Mouse (Mus musculus): ENCODE measurements around the gene Emcn. TPM values are rescaled to one million over a fixed set of nuclear protein-coding genes. Genes with fewer than 3 reads are reported as not detected.

Gene Emcn
- polyA plus RNA-seq (2016; fragmentation: Nextera tagmentation; extraction: Ambion mirVana), result 20.7 and 25.0 TPM in 2 replicates

- no peaks in the 10 kb centered on the region for H3K36me3 ChIP-seq
- H3K27me3 ChIP-seq (ENCODE audit: insufficient read depth, poor library complexity, severe bottlenecking), result no peaks in the 10 kb centered on the region
- no peak for DNase-seq (ENCODE audit: low spot score)
- H3K9me3 ChIP-seq, result no peaks in the 10 kb centered on the region
- H3K27ac ChIP-seq, result peak within 1 kb of the TSS; percentile 56; the same call in 1 of the 2 replicates
- no peak within 1 kb of the TSS for H3K4me3 ChIP-seq
- 57% methylated on average over 8 of the region's 8 CpGs for WGBS
- no peaks in the 10 kb centered on the region for H3K4me1 ChIP-seq (replicated peaks)
Observed at GRCm38 (mm10) chr3:137340938-137341337, at the start of gene Emcn. Emcn (plus strand) TSS chr3:137341067.

GRCm38 (mm10) chr3:137293174-137293591 lies 47.7 kb upstream of the Emcn start:
- Histone ChIP-seq H3K27me3 (ENCODE audit: insufficient read depth, poor library complexity, severe bottlenecking) (no peaks in the 10 kb centered on the region), H3K4me3 (no peak overlapping the region), H3K27ac (no peak overlapping the region), H3K36me3 (no peaks in the 10 kb centered on the region), H3K4me1 (replicated peaks) (no peaks in the 10 kb centered on the region), H3K9me3 (no peaks in the 10 kb centered on the region)
- 80% methylated on average over 6 of the region's 6 CpGs for whole genome bisulfite sequencing
- DNase-seq (ENCODE audit: low spot score), result no peak

DNA sequence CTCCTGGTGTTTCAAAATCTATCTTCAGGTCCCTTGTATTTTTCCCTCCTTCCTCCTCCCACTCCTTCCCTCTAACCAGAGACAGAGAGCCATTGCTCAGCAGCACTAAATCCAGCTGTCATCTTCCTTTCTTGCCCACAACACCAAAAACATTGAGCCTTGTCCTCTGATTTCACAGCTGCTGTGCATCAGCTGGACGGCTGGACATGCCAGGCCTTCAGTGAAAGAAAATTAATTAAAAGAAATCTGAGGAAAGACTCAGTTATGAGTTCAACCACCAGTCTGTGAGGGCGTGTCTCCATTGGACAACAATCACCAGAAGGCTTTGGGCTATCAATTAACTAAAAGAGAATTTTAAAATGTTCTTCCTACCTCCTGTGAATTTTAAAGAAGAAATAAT lies 42.6 kb upstream of the Emcn start:
- H3K36me3 ChIP-seq, result no peaks in the 10 kb centered on the region
- no peaks in the 10 kb centered on the region for H3K27me3 ChIP-seq (ENCODE audit: insufficient read depth, poor library complexity, severe bottlenecking)
- no peak overlapping the region for H3K27ac ChIP-seq
- no peaks in the 10 kb centered on the region for H3K9me3 ChIP-seq
- WGBS, result 60% methylated on average over 2 of the region's 2 CpGs
- no peaks in the 10 kb centered on the region for H3K4me1 ChIP-seq (replicated peaks)
- no peak overlapping the region for H3K4me3 ChIP-seq
- no peak for DNase-seq (ENCODE audit: low spot score)

GRCm38 (mm10) chr3:137300210-137300609 lies 40.7 kb upstream of the Emcn start:
- Histone ChIP-seq H3K27me3 (ENCODE audit: insufficient read depth, poor library complexity, severe bottlenecking) (no peaks in the 10 kb centered on the region), H3K4me3 (no peak overlapping the region), H3K36me3 (no peaks in the 10 kb centered on the region), H3K4me1 (replicated peaks) (no peaks in the 10 kb centered on the region), H3K9me3 (no peaks in the 10 kb centered on the region), H3K27ac (no peak overlapping the region)
- 89% methylated on average over 3 of the region's 3 CpGs for WGBS
- no peak for DNase-seq (ENCODE audit: low spot score)

GRCm38 (mm10) chr3:137301195-137301594 lies 39.7 kb upstream of the Emcn start:
- no peaks in the 10 kb centered on the region for H3K27me3 ChIP-seq (ENCODE audit: insufficient read depth, poor library complexity, severe bottlenecking)
- no peaks in the 10 kb centered on the region for H3K36me3 ChIP-seq
- H3K4me3 ChIP-seq, result no peak overlapping the region
- H3K4me1 ChIP-seq (replicated peaks), result no peaks in the 10 kb centered on the region
- DNase-seq (ENCODE audit: low spot score), result no peak
- H3K9me3 ChIP-seq, result no peaks in the 10 kb centered on the region
- no peak overlapping the region for H3K27ac ChIP-seq

- no peak for DNase-seq (ENCODE audit: low spot score)
- Histone ChIP-seq H3K9me3 (no peaks in the 10 kb centered on the region), H3K36me3 (no peaks in the 10 kb centered on the region), H3K4me3 (no peak overlapping the region), H3K27me3 (ENCODE audit: insufficient read depth, poor library complexity, severe bottlenecking) (no peaks in the 10 kb centered on the region), H3K27ac (no peak overlapping the region), H3K4me1 (replicated peaks) (no peaks in the 10 kb centered on the region)
- 75% methylated on average over 4 of the region's 4 CpGs for WGBS
Observed at GRCm38 (mm10) chr3:137302804-137303203, 38.1 kb upstream of the Emcn start.

GRCm38 (mm10) chr3:137309959-137310358 lies 30.9 kb upstream of the Emcn start:
- Histone ChIP-seq H3K27me3 (ENCODE audit: insufficient read depth, poor library complexity, severe bottlenecking) (no peaks in the 10 kb centered on the region), H3K27ac (no peak overlapping the region), H3K36me3 (no peaks in the 10 kb centered on the region), H3K9me3 (no peaks in the 10 kb centered on the region), H3K4me1 (replicated peaks) (no peaks in the 10 kb centered on the region), H3K4me3 (no peak overlapping the region)
- DNase-seq (ENCODE audit: low spot score), result no peak

DNA sequence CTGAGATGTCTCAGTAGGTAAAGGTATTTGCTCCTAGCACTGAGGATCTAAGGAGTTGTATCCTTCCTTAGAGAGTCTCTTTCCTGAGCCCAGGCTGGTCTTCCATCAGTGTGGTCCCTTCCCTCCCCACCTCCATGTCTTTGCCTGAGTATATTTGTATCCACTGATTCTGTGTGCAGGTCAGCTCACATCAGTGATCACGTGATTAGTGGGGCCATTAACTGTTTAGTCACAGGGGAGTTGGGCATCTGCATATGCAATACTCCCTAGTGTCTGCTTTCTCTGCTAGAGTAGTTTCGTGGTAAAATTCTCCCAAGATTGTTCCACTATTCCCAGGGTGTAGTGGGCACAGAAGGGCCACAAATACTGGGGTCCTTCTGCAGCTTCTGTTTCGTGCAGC lies 28.3 kb upstream of the Emcn start:
- H3K9me3 ChIP-seq, result no peaks in the 10 kb centered on the region
- no peak overlapping the region for H3K4me3 ChIP-seq
- no peak overlapping the region for H3K27ac ChIP-seq
- H3K36me3 ChIP-seq, result no peaks in the 10 kb centered on the region
- no peaks in the 10 kb centered on the region for H3K4me1 ChIP-seq (replicated peaks)
- DNase-seq (ENCODE audit: low spot score), result no peak
- H3K27me3 ChIP-seq (ENCODE audit: insufficient read depth, poor library complexity, severe bottlenecking), result no peaks in the 10 kb centered on the region
- 67% methylated on average over 3 of the region's 3 CpGs for WGBS

GRCm38 (mm10) chr3:137313775-137314362 lies 27.0 kb upstream of the Emcn start:
- Histone ChIP-seq H3K27ac (no peak overlapping the region), H3K27me3 (ENCODE audit: insufficient read depth, poor library complexity, severe bottlenecking) (no peaks in the 10 kb centered on the region), H3K4me3 (no peak overlapping the region), H3K36me3 (no peaks in the 10 kb centered on the region), H3K4me1 (replicated peaks) (no peaks in the 10 kb centered on the region), H3K9me3 (no peaks in the 10 kb centered on the region)
- WGBS, result 86% methylated on average over 2 of the region's 2 CpGs
- no peak for DNase-seq (ENCODE audit: low spot score)

DNA sequence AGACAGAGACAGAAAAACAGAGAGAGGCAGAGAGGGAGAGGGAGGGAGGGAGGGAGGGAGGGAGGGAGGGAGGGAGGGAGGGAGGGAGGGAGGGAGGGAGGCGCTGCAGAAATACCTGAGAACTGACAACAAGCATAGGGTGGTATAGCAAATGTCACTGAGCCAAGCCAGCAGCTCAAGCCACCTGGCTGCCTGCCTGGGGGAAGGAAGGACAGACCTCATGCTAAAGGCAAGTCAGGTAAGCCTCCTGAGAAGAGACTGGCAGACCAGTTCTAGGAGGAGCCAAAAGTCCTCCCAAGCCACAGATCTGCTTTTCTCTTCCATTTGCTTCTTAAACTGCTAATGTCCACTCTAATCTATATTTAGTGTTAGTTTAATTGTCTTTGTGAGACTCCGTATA lies 22.5 kb upstream of the Emcn start:
- H3K36me3 ChIP-seq, result no peaks in the 10 kb centered on the region
- WGBS, result 88% methylated on average over 2 of the region's 2 CpGs

DNA sequence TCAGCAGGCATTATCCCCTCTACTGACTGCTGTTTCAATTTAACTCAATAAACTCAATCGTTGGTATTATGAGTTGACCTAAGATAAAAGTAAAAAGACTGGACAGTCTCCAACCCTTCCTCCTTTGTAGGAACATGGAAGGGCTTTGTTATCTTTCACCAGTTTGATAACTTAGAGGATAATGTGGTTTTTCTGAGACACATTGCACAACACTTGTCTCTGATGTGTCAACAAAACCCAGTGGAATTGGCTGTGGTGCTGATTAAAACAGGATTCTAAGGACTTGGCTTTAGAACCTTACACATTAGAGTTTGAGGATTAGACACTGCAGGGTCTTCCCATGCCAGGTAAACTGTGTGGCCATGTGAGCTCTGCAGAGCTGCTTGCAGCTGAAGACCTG lies 20.9 kb upstream of the Emcn start:
- no peaks in the 10 kb centered on the region for H3K27me3 ChIP-seq (ENCODE audit: insufficient read depth, poor library complexity, severe bottlenecking)
- H3K36me3 ChIP-seq, result no peaks in the 10 kb centered on the region
- H3K4me1 ChIP-seq (replicated peaks), result peaks cover 15% of the 10 kb centered on the region
- H3K9me3 ChIP-seq, result no peaks in the 10 kb centered on the region
- H3K27ac ChIP-seq, result no peak overlapping the region
- 70% methylated on average over 1 of the region's 1 CpGs for WGBS
- no peak for DNase-seq (ENCODE audit: low spot score)
- no peak overlapping the region for H3K4me3 ChIP-seq

More for the DNA sequence above, 22.5 kb upstream of the Emcn start:
- Histone ChIP-seq H3K27ac (no peak overlapping the region), H3K4me1 (replicated peaks) (peaks cover 15% of the 10 kb centered on the region), H3K9me3 (no peaks in the 10 kb centered on the region), H3K27me3 (ENCODE audit: insufficient read depth, poor library complexity, severe bottlenecking) (no peaks in the 10 kb centered on the region), H3K4me3 (no peak overlapping the region)
- no peak for DNase-seq (ENCODE audit: low spot score)

GRCm38 (mm10) chr3:137322304-137322703 lies 18.6 kb upstream of the Emcn start:
- 49% methylated on average over 12 of the region's 12 CpGs for WGBS
- Histone ChIP-seq H3K27me3 (ENCODE audit: insufficient read depth, poor library complexity, severe bottlenecking) (no peaks in the 10 kb centered on the region), H3K27ac (no peak overlapping the region), H3K4me3 (no peak overlapping the region), H3K9me3 (no peaks in the 10 kb centered on the region), H3K4me1 (replicated peaks) (peaks cover 15% of the 10 kb centered on the region), H3K36me3 (no peaks in the 10 kb centered on the region)
- peak; percentile 31 for DNase-seq (ENCODE audit: low spot score)

DNA sequence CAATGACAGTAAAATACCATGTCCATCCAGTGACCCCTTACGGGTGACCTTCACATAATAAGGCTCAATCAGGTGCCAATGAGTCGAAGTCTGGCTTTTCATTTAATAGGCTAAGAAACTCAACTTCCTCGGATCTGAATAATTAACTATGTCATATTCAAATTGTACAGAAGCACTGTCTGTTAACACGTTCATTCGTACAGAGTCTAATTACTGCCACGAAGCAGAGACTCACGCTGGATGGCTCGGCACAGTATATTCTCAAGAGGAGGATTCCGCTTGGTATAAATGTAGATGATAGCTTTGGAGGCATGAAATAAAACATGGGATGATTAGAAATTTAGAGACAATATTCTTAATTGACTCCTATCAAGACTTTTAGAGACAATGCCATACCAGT lies 11.0 kb upstream of the Emcn start:
- Histone ChIP-seq H3K4me1 (replicated peaks) (0 out of 2 replicates have a peak, but pooled peaks cover 3% of the 10 kb centered on the region), H3K9me3 (no peaks in the 10 kb centered on the region), H3K36me3 (no peaks in the 10 kb centered on the region), H3K4me3 (no peak overlapping the region), H3K27ac (no peak overlapping the region), H3K27me3 (ENCODE audit: insufficient read depth, poor library complexity, severe bottlenecking) (no peaks in the 10 kb centered on the region)
- 62% methylated on average over 9 of the region's 9 CpGs for WGBS
- DNase-seq (ENCODE audit: low spot score), result no peak

- Histone ChIP-seq H3K4me1 (replicated peaks) (0 out of 2 replicates have a peak, but pooled peaks cover 3% of the 10 kb centered on the region), H3K4me3 (no peak overlapping the region), H3K27ac (no peak overlapping the region), H3K36me3 (no peaks in the 10 kb centered on the region), H3K9me3 (no peaks in the 10 kb centered on the region), H3K27me3 (ENCODE audit: insufficient read depth, poor library complexity, severe bottlenecking) (no peaks in the 10 kb centered on the region)
- no peak for DNase-seq (ENCODE audit: low spot score)
- WGBS, result 81% methylated on average over 4 of the region's 4 CpGs
Observed at GRCm38 (mm10) chr3:137330950-137331349, 9.9 kb upstream of the Emcn start.
